Mouse (Mus musculus): ENCODE results near the gene Syt8.

Syt8 gene

DNA sequence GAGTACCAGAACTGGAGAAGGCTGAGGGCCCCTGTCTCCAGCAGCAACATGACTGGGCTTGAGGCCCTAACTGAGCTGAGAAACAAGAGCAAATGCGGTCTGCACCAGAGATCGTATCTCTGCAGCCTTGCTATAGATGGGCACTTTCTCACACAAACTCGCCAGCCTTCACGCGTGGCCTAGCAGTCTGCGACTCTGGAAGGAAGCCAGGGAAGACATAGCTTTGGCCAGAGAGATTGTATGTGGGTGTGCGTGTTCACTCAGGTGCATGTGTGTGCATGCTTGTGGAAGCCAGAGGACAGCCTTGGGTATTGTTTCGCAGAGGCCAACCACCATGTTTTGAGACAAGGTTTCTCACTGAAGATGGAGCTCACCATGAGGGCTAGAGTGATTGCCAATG is 26.0 kb upstream of the Syt8 start:
- DNase-seq (ENCODE audit: low spot score) = no peak

DNA sequence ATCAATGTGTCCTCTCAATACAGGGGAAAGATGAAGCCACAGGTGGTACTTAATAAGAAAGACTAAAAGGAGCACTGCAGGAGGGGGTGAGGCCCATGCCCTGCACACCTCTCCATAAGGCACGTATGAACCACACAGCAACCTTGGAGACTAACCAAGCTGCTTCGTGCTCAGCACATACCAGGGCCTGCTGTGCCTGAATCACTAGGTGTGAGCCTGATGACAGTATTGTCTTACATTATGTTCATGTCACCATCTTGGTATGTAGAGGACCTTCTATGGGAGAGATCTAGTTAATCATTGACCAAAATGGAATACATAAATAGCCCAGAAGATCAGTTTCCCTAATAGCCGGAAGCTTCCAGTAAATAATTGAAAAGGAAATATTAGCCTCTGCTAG is 25.0 kb upstream of the Syt8 start:
- DNase-seq (ENCODE audit: low spot score) = no peak

- DNase-seq (ENCODE audit: low spot score) = no peak
Observed at GRCm38 (mm10) chr7:142413285-142413684, 21.4 kb upstream of the Syt8 start.

DNA sequence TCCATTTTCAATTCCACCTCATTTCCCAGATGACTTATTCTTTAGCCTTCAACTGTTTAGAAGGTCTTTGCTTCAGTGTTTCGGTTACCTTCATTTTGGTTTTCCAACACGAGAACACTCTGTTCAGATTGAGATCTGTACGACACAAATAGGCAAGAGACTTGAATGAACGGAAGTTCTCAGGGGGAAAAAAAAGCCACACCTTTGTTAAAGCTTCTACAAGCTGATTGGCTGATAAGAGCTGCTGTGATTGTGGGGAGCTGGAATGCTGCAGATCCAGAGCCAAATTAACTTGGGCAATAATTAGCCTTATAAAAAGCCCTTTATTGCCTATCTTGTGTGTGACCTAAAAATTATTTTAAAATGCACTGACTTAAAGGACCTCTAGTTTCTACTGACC is 19.3 kb upstream of the Syt8 start:
- DNase-seq (ENCODE audit: low spot score) = no peak

- DNase-seq (ENCODE audit: low spot score) = no peak
Observed at GRCm38 (mm10) chr7:142416225-142416624, 18.4 kb upstream of the Syt8 start.

DNA sequence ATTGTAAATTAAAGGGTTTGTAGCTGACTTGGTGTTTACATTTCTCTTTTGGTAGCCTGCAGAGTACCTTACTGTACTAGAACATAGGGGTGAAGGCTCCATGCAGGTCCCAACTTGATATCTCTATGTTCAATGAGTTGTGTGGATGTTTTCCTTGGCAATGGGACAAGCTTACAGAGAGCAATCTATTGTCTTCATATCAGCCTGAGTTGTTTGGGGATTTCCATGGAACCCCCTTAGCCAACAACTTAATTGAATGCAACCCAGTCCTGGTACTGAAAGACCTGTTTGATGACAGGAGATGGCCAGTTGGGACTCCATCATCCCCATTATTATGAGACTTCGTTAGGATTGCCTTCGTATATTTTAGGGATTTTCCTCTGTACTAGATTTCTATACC is 16.6 kb upstream of the Syt8 start:
- DNase-seq (ENCODE audit: low spot score) = no peak

DNA sequence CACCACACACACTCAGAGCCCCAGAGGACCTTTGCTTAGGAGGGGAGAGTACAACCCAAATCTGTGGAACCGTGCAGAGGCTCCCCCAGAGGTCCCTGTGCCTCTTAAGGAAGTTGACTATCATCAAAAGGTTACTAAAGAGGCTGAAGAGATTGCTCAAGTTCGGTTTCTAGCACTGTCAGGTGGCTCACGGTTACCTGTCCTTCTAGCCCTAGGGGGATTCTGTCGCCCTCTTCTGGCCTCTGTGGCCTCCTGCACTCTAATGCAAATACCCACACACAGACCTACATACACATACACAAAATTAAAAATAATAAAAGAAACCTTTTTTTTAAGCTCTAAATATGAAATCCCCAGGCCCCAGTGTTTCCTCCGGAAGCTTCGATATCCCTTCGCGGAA is 16.0 kb upstream of the Syt8 start:
- DNase-seq (ENCODE audit: low spot score) = no peak

GRCm38 (mm10) chr7:142419887-142420286 is 14.8 kb upstream of the Syt8 start:
- no peak for DNase-seq (ENCODE audit: low spot score)

- no peak for DNase-seq (ENCODE audit: low spot score)
Observed at GRCm38 (mm10) chr7:142421826-142422225, 12.8 kb upstream of the Syt8 start.

GRCm38 (mm10) chr7:142425641-142426213 is 8.9 kb upstream of the Syt8 start:
- DNase-seq (ENCODE audit: low spot score) = peak; percentile 54

GRCm38 (mm10) chr7:142428213-142428612 is 6.4 kb upstream of the Syt8 start:
- peak; percentile 59 for DNase-seq (ENCODE audit: low spot score)

GRCm38 (mm10) chr7:142430160-142430678 is 4.4 kb upstream of the Syt8 start:
- peak; percentile 73 for DNase-seq (ENCODE audit: low spot score)

- no peak for DNase-seq (ENCODE audit: low spot score)
Observed at GRCm38 (mm10) chr7:142431106-142431505, 3.5 kb upstream of the Syt8 start.

GRCm38 (mm10) chr7:142433623-142434022 is 1.0 kb upstream of the Syt8 start:
- DNase-seq (ENCODE audit: low spot score) = no peak

DNA sequence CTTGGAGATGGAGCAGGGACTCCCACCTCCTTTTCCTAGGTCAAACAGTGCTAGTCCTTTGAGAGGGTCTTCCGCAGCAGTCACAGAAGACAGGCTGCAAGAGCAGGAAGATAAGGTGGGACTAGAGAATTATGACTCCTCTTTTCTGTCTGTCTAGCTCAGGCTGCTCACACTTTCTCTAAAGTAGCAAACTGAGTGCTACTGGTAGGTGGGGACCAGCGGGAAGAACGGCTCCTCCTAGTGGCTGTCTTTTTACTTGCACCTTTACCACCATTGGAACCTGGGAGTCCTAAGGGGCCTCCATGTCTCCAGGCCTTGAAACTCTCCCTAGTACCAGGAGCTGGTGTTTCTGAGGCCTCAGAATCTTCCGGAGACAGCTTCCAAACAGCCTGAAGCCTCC is 874 bp downstream of the Syt8 start:
- peak; percentile 84 for DNase-seq (ENCODE audit: low spot score)

- DNase-seq (ENCODE audit: low spot score) = peak; percentile 92
Observed at GRCm38 (mm10) chr7:142437324-142437723, 2.7 kb downstream of the Syt8 start.

GRCm38 (mm10) chr7:142439966-142440365 is 5.3 kb downstream of the Syt8 start:
- DNase-seq (ENCODE audit: low spot score) = no peak

DNA sequence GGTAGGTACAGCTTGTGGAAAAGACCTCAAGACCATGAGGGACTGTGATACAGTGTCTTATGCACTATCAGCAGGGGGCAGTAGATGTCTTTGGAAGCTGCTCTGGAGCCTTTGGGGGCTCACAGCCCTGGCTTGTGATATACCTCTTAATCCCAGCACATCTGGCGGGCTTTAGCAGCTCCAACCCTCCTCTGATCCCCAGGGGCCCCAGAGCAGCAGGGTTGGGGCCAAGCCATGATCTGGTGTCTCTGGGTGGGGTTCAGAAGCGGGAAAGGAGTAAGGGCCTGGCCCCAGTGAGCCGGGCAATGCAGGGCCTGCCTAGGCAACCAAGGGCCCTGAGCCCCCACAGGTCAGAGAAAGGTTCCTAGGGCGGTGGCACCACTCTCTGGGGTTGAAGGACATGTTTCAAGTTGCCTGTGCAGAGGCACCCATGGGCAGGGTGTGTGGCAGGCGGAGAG is 6.0 kb downstream of the Syt8 start:
- peak; percentile 55 for DNase-seq (ENCODE audit: low spot score)

DNA sequence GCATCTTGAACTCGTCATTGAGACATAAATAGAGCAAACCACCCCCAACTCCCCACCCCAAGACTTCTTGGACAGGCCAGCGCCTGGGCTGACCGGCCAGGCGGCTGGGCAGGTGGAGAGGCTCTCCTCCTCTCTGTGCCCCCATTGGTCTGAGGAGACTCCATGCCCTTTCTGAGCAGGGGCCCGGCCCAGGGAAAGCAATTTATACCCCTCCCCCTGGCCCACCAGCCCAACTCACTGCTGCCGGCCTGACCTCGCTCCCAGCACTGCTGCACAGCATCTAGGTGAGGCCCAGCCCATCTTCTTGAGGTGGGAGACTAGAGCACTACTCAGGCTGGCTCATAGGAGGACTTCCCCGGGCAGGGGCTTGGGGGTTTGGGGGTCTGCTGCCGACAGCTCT is 6.9 kb downstream of the Syt8 start, which contains the start of gene Tnni2:
Gene Tnni2 (plus strand): TSS at position 224 of the 400 bp plus-strand sequence.
- DNase-seq (ENCODE audit: low spot score) = no peak

GRCm38 (mm10) chr7:142442081-142442907 is 7.6 kb downstream of the Syt8 start:
- no peak for DNase-seq (ENCODE audit: low spot score)

DNA sequence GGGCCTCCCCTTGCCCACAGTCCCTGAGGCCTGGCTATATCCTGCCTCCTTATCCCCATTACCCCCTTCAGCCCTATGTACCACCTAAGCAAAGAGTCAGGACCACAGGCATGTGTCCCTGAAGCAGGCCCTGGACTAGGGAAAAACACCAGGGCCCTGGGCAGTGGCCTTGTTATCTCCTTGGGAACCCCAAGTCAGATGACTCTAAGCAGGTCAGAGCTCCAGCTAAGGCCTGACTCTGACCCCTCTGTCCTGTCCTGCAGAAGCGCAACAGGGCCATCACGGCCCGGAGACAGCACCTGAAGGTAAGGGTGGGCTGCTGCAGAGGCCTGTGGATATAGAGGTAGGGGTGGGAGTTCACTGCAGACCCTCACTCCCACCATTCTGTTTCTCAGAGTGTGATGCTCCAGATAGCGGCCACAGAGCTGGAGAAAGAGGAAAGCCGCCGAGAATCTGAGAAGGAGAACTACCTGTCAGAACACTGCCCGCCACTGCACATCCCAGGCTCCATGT is 8.3 kb downstream of the Syt8 start:
- DNase-seq (ENCODE audit: low spot score) = no peak

- DNase-seq (ENCODE audit: low spot score) = no peak
Observed at GRCm38 (mm10) chr7:142443474-142443873, 8.8 kb downstream of the Syt8 start.

- DNase-seq (ENCODE audit: low spot score) = no peak
Observed at GRCm38 (mm10) chr7:142444171-142444570, 9.5 kb downstream of the Syt8 start.
